Mouse (Mus musculus) MEL (cell line): ENCODE data around the gene Dpep2nb.

Source experiments
- CHD2 ChIP-seq: IDR thresholded peaks from 2 replicates; pipeline ENCODE4 v1.6.1; 2011; ENCODE audit warnings: low read length, improper control_type of control experiment
- CTCF ChIP-seq, 3 experiments: IDR thresholded peaks in 2 of 3; conservative IDR thresholded peaks in 1 of 3; 2 replicates each; pipeline ENCODE4 v1.5.1; 2011 to 2012; ENCODE audit warnings: low read length in 3 of 3, low read depth in 2 of 3, mild to moderate bottlenecking in 2 of 3, improper control_type of control experiment in 1 of 3, inconsistent platforms in 1 of 3, mixed read lengths in 1 of 3, moderate library complexity in 1 of 3; ENCODE audit not compliant: control insufficient read depth in 1 of 3, insufficient read depth in 1 of 3, poor library complexity in 1 of 3, severe bottlenecking in 1 of 3
- GATA1 ChIP-seq: IDR thresholded peaks from 2 replicates; pipeline ENCODE4 v1.6.1; 2011; ENCODE audit warnings: low read depth, low read length, improper control_type of control experiment
- MAX ChIP-seq: IDR thresholded peaks from 2 replicates; pipeline ENCODE4 v1.6.1; 2011; ENCODE audit warnings: low read length, improper control_type of control experiment
- NELFE ChIP-seq: IDR thresholded peaks from 2 replicates; pipeline ENCODE4 v1.6.1; 2011; ENCODE audit warnings: low read depth, low read length, improper control_type of control experiment
- POLR2A ChIP-seq, 2 experiments: IDR thresholded peaks; 2 replicates each; pipeline ENCODE4 v1.6.1; 2011 to 2012; ENCODE audit warnings: low read length in 2 of 2, mild to moderate bottlenecking in 2 of 2, control low read depth in 1 of 2, improper control_type of control experiment in 1 of 2, low read depth in 1 of 2, moderate library complexity in 1 of 2; ENCODE audit not compliant: control insufficient read depth in 1 of 2, insufficient read depth in 1 of 2, poor library complexity in 1 of 2
- RCOR1 ChIP-seq: IDR thresholded peaks from 2 replicates; pipeline ENCODE4 v1.6.1; 2012; ENCODE audit warnings: low read depth, mild to moderate bottlenecking, inconsistent platforms, low read length, improper control_type of control experiment

- TF ChIP-seq RCOR1 (no peak), POLR2A (IDR thresholded peaks at IDR 0.05; ENCODE audit: control insufficient read depth in 1 of 2, insufficient read depth in 1 of 2, low read depth in 1 of 2, low read length in 2 of 2, poor library complexity in 1 of 2) (no peak), CTCF (IDR thresholded peaks at IDR 0.05 in 2 of 3, conservative IDR thresholded peaks at IDR 0.05 in 1 of 3; ENCODE audit: control insufficient read depth in 1 of 3, insufficient read depth in 1 of 3, low read depth in 2 of 3, low read length in 3 of 3, poor library complexity in 1 of 3, severe bottlenecking in 1 of 3) (no peak), GATA1 (no peak), NELFE (no peak), CHD2 (no peak), MAX (no peak)
Measured at GRCm38 (mm10) chr8:105998971-105999370, 6.8 kb downstream of the Dpep2nb start.
